ENCODE assay signal across 12 mouse cellular contexts in genomic region chr11:107014020-107014585, GRCm38 (mm10). TPM values are rescaled to one million over a fixed set of nuclear protein-coding genes. Genes with fewer than 3 reads are reported as not detected.
DNase-seq lines count a peak whose midpoint lies in the region; ATAC-seq and TF ChIP-seq lines count a peak whose summit lies in the region.
"Had no signal": no experiment of that assay in that cellular context is flagged by ENCODE, and none has a peak within 500 bp of the region (broad histone marks: within the 10 kb centered on the region; RNA-seq: fewer than 3 reads in every experiment).

No protein-coding gene starts in this region.

- no peaks in the 10 kb centered on the region for H3K27me3 ChIP-seq in lung, embryonic 16.5 days (ENCODE audit: control insufficient read depth, insufficient read depth, low read depth, low read length)
- no peaks in the 10 kb centered on the region for H3K27me3 ChIP-seq in testis, adult 2 months (ENCODE audit: control insufficient read depth, insufficient read depth, low read length)
- no peaks in the 10 kb centered on the region for H3K27me3 ChIP-seq in midbrain, embryonic 16.5 days (ENCODE audit: control insufficient read depth, insufficient read depth, low read depth, low read length)

- 72% methylated on average over 11 of the region's 11 CpGs for WGBS in lung, embryonic 16.5 days
- WGBS in midbrain, embryonic 16.5 days = 78% methylated on average over 11 of the region's 11 CpGs

- no peak for DNase-seq in gastrocnemius, adult 2 months
- no peak for DNase-seq in gastrocnemius, postnatal 14 days
- DNase-seq in lung, postnatal 10 days = no peak
- DNase-seq in MN1 (ENCODE audit: low spot score) = no peak
- DNase-seq: cerebellum, adult 11-12 months had no signal

- peak overlapping the region; percentile 60 for H3K4me3 ChIP-seq in gastrocnemius, adult 2 months
- H3K4me3 ChIP-seq in lung, embryonic 16.5 days (ENCODE audit: low read length) = no peak overlapping the region
- 0 out of 2 replicates have a peak overlapping the region, but pooled peaks have one; percentile 50 for H3K4me3 ChIP-seq in brown adipose tissue, adult 24 weeks (ENCODE audit: insufficient read depth, low read depth, low read length)
- H3K4me3 ChIP-seq in testis, adult 2 months (ENCODE audit: control insufficient read depth, low read depth, low read length) = peak overlapping the region; percentile 35
- no peak overlapping the region for H3K4me3 ChIP-seq in midbrain, embryonic 16.5 days (ENCODE audit: low read depth, low read length)
- H3K4me3 ChIP-seq: limb, embryonic 10.5 days had no signal

- intact Hi-C loops in gastrocnemius, adult 2 months (cut with DNase I) = no loop called here
- intact Hi-C loops in gastrocnemius, postnatal 14 days (cut with DNase I; ENCODE audit: low total_unique reads) = no loop called here

- ATAC-seq in lung, embryonic 16.5 days (ENCODE audit: low read depth) = no peak
- ATAC-seq in midbrain, embryonic 16.5 days = no peak

- H3K4me1 ChIP-seq in lung, embryonic 16.5 days (replicated peaks; ENCODE audit: control insufficient read depth, insufficient read depth, low read length) = peaks cover 12% of the 10 kb centered on the region
- H3K4me1 ChIP-seq in brown adipose tissue, adult 24 weeks (ENCODE audit: control insufficient read depth, insufficient read depth, insufficient read length, low read length) = peaks cover 6% of the 10 kb centered on the region
- peaks cover 16% of the 10 kb centered on the region for H3K4me1 ChIP-seq in testis, adult 2 months (ENCODE audit: control insufficient read depth, insufficient read depth, low read length)
- H3K4me1 ChIP-seq in midbrain, embryonic 16.5 days (ENCODE audit: control insufficient read depth, insufficient read depth, low read length) = peaks cover 4% of the 10 kb centered on the region; the same call in 1 of the 2 replicates

- H3K9me3 ChIP-seq in lung, embryonic 16.5 days (ENCODE audit: control insufficient read depth, low read length) = peaks cover 2% of the 10 kb centered on the region; the same call in 1 of the 2 replicates
- H3K9me3 ChIP-seq in midbrain, embryonic 16.5 days (replicated peaks; ENCODE audit: control insufficient read depth, low read length, poor library complexity, severe bottlenecking) = no peaks in the 10 kb centered on the region
- H3K9me3 ChIP-seq: limb, embryonic 10.5 days; megakaryocyte, embryonic 14.5 days had no signal

- H3K4me2 ChIP-seq in lung, embryonic 16.5 days (ENCODE audit: low read depth, low read length) = peak overlapping the region; percentile 7; the same call in 1 of the 2 replicates
- no peak overlapping the region for H3K4me2 ChIP-seq in midbrain, embryonic 16.5 days (ENCODE audit: low read length)

- no peak overlapping the region for H3K9ac ChIP-seq in lung, embryonic 16.5 days (ENCODE audit: low read length)
- no peak overlapping the region for H3K9ac ChIP-seq in midbrain, embryonic 16.5 days (ENCODE audit: low read depth, low read length)

- peak overlapping the region; percentile 56; the same call in 1 of the 2 replicates for H3K27ac ChIP-seq in gastrocnemius, adult 2 months
- peak overlapping the region; percentile 65; the same call in 1 of the 2 replicates for H3K27ac ChIP-seq in lung, embryonic 16.5 days (ENCODE audit: low read length)
- no peak overlapping the region for H3K27ac ChIP-seq in brown adipose tissue, adult 24 weeks (replicated peaks; ENCODE audit: low read depth, low read length)
- no peak overlapping the region for H3K27ac ChIP-seq in testis, adult 2 months (ENCODE audit: control insufficient read depth, insufficient read depth, low read depth, low read length)
- no peak overlapping the region for H3K27ac ChIP-seq in midbrain, embryonic 16.5 days (ENCODE audit: low read length)
- H3K27ac ChIP-seq: limb, embryonic 10.5 days had no signal

- H3K36me3 ChIP-seq in lung, embryonic 16.5 days (ENCODE audit: control insufficient read depth, insufficient read depth, low read length) = no peaks in the 10 kb centered on the region
- H3K36me3 ChIP-seq in testis, adult 2 months (ENCODE audit: control insufficient read depth, insufficient read depth, low read length) = no peaks in the 10 kb centered on the region
- no peaks in the 10 kb centered on the region for H3K36me3 ChIP-seq in midbrain, embryonic 16.5 days (ENCODE audit: control insufficient read depth, insufficient read depth, low read length)
- H3K36me3 ChIP-seq: limb, embryonic 10.5 days had no signal

- TF ChIP-seq POLR2A in testis, adult 2 months (IDR thresholded peaks at IDR 0.05; ENCODE audit: control insufficient read depth, low read depth, low read length) = no peak

- TF ChIP-seq CTCF in gastrocnemius, adult 2 months (IDR thresholded peaks at IDR 0.05) = peak; percentile 31
- peak; percentile 35; the same call in 1 of the 2 replicates for TF ChIP-seq CTCF in testis, adult 2 months (IDR thresholded peaks at IDR 0.05; ENCODE audit: control insufficient read depth, insufficient read depth, insufficient replicate concordance, low read depth, low read length)

RNA-seq across cellular contexts. Expression of gene 1810010H24Rik, which starts 11.4 kb away (rescaled TPM):
- 1 to 10 TPM in 1 of 2 experiments, under 1 TPM in 1; 0.86 to 1.3 TPM for total RNA-seq in gastrocnemius, adult 2 months (2021)
- 1 to 10 TPM; 1.4 to 2.1 TPM for total RNA-seq in gastrocnemius, postnatal 14 days (2021)
- polyA plus RNA-seq in lung, embryonic 16.5 days (2015; fragmentation: Nextera tagmentation; extraction: Ambion mirVana) = 4.4 and 5.1 TPM in 2 replicates
- polyA plus RNA-seq in brown adipose tissue, adult 24 weeks (2012; ENCODE audit: insufficient read depth, insufficient read length, missing spikeins) = 2.5 and 2.8 TPM in 2 replicates
- polyA plus RNA-seq in testis, adult 2 months (2012; rRNA removed) = 0.62 and 0.78 TPM in 2 replicates
- 5.8 and 6.8 TPM in 2 replicates for polyA plus RNA-seq in midbrain, embryonic 16.5 days (2015; fragmentation: Nextera tagmentation; extraction: Ambion mirVana)
- polyA plus RNA-seq: erythroblast, embryonic 14.5 days had no signal

RNA-seq across cellular contexts. Expression of gene Kpna2, which starts 14.8 kb away (rescaled TPM):
- total RNA-seq in gastrocnemius, adult 2 months (2021) = 10 to 100 TPM; 13.2 to 16.2 TPM
- 10 to 100 TPM; 12.3 to 21.9 TPM for total RNA-seq in gastrocnemius, postnatal 14 days (2021)
- 437 and 492 TPM in 2 replicates for polyA plus RNA-seq in lung, embryonic 16.5 days (2015; fragmentation: Nextera tagmentation; extraction: Ambion mirVana)
- 11.1 and 13.8 TPM in 2 replicates for polyA plus RNA-seq in brown adipose tissue, adult 24 weeks (2012; ENCODE audit: insufficient read depth, insufficient read length, missing spikeins)
- 36.5 and 150 TPM in 2 replicates for polyA plus RNA-seq in testis, adult 2 months (2012; rRNA removed)
- polyA plus RNA-seq in midbrain, embryonic 16.5 days (2015; fragmentation: Nextera tagmentation; extraction: Ambion mirVana) = 137 and 153 TPM in 2 replicates

Comparison
In these comparisons a context has a peak if more than half of its experiments do, and no peak if none do; other contexts are left out.
1. H3K27ac ChIP-seq: peak in gastrocnemius, adult 2 months (single experiment) and lung, embryonic 16.5 days (single experiment); none in brown adipose tissue, adult 24 weeks (single experiment), testis, adult 2 months (single experiment) and midbrain, embryonic 16.5 days (single experiment).
2. H3K4me3 ChIP-seq: peak in gastrocnemius, adult 2 months (single experiment), brown adipose tissue, adult 24 weeks (single experiment) and testis, adult 2 months (single experiment); none in lung, embryonic 16.5 days (single experiment) and midbrain, embryonic 16.5 days (single experiment).